Mouse (Mus musculus) spleen, postnatal 4 days (tissue): ENCODE measurements at regions not wholly inside any gene's neighbourhood (a gene's known extent, or its start where the extent isn't known, plus 50 kb on each side); places are given as distances from the start of the nearest gene placed in this dataset.

Source experiments
- DNase-seq, 2 experiments: peaks; one replicate each; pipeline ENCODE4 v3.0.0; 2022; ENCODE audit warnings: low spot score in 2 of 2

DNA sequence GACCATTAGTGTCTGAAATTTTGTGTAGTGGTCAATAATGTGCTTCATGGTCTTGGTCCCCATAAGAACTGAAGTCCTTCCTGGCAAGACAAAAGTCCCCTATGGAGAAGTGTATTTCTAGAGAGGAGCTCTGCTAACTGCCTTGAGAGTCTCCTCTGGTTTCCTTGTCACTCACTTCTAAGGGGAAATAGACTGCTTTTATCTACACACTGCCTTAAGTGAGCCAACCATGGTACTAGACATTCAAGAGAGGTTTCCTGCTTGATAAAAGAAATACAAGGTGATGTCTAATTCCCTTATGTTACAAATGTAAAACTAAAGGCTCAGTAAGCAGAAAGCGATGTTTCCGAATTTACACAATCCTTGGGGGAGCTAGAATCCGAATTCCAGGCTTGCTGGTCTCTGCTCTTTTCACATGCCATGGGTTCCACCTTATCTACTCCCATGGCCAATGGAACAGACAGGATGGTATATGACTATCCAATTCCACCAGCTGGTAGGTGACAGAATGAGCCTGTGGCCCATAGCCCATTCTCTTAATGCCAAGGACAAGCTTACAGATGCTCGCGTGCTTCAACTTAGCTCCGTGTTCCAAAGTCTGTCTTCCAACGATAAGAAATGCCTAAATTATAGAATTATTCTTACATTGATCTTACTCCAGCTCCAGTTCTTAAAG is 305.3 kb downstream of the Fam49a start:
- DNase-seq, result no peak

DNA sequence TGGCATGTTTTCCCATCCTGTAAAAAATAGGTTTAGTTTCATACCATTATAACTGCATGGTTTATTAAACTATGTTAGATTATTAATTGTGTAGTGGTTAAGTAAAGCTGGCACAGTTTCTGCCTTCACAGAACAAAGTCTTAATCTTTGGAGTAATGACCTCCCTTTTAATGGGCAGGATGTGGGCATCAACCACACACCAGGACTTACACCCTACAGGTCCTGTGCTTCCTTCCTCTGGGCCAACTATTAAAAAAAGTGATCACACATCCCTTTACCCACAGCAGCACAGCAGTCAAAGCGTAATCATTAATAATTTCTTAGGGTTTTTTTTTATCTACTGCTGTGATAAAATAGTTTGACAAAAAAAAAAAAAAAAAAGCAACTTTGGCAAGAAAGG is 300.3 kb downstream of the Fam49a start:
- DNase-seq, result no peak

DNA sequence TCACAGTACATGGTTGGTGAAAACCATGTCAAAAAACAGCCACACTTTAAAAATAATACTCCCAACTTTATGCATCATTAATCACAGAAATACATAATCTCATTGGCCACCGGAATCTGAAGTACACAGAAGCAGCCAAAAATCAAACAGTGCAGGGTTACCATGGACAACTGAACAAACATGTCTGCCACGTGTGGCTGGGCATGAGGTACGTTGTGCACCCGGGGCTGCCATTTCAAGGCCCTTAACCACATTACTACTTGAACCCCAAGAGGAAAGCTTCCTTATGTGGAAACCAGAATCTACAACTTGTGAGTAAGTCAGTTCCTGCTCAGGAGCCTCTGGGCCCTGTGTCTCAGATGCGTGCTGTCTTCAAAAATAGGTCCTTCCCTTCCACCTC is 289.9 kb downstream of the Fam49a start:
- DNase-seq, result no peak

DNA sequence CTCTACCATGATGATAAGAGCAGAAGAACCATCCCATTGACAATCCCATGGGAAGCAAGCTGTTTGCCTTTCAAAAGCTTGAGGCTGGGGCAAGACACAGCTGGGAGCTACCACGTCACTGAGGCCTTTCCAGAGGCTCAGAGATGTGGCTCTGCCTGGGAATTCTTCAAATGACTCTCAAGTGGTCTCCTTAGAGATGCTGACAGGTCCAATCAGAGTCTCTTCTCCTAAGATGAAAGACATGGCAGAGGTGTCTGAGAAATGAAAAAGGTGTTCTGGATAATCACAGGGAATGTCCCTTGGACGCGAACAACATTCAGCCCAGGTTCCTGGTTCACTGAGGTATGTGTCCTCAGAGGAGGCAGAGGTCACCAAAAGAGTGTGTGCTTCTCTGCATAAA is 287.7 kb downstream of the Fam49a start:
- no peak for DNase-seq

DNA sequence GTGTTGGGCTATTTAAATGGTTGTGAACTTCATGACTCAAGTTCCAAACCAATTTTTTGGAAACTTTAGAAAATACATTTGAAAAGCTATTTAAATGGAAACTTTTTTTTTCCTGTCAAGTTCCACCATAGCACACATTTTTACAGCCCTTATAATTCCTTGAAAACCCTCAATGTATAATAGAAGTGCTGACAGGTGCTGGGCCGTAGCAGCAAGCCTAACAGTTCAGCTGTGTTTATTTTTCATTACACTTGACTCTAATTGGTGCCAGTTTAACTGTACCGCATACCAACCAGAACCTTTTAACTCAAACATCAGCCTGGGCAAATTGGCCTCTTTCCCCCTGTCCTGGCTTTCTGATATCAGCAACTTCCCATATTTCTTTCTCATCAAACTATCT is 286.7 kb downstream of the Fam49a start:
- DNase-seq, result no peak

DNA sequence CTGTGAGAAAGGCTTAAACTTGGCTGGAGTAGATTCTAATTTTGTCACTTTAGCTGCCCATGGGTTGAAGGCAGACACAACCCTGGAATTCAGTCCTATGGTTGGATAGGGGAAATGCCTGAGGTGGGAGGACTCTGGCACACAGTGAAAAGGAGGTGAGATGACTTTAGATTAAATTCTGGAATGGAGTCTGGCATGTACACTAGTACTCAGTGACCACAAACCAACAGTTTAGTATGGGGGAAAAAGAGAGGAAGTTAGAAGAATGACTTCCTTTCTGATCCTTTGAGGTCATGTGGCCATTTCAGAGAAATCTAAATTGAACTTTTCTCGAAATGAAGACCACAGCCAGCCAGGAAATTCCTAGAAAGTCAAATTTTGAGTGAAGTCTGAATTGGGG is 285.5 kb downstream of the Fam49a start:
- DNase-seq, result no peak

DNA sequence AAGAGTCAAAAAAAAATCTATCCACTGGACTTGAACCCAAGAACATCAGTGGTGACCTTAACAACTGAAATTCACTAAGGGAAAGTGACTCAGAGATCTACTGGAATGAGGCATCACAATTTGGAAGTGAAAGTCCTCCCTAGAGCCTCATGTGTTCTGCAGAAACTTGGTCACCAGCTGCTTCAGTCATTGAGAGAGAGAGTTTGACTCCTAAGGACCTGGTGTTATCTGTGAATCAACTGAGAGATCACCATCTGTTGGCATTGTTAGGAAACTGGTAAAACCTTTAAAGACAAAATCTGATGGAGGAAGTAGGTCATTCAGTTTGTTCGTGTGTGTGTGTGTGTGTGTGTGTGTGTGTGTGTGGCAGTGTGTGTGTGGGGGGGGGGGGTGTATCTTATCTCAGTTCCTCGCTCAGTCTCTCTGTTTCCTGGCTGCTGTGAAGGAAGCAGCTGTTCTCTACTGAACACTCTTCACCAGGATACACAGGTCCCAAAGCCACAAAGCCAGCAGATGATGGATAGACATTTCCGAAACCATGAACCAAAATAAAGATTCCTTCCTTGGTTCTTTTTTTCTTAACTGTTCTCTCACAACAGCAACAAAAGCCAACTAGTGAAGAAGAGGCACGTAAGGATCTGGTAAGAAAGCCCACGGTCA is 284.6 kb downstream of the Fam49a start:
- DNase-seq, result no peak

DNA sequence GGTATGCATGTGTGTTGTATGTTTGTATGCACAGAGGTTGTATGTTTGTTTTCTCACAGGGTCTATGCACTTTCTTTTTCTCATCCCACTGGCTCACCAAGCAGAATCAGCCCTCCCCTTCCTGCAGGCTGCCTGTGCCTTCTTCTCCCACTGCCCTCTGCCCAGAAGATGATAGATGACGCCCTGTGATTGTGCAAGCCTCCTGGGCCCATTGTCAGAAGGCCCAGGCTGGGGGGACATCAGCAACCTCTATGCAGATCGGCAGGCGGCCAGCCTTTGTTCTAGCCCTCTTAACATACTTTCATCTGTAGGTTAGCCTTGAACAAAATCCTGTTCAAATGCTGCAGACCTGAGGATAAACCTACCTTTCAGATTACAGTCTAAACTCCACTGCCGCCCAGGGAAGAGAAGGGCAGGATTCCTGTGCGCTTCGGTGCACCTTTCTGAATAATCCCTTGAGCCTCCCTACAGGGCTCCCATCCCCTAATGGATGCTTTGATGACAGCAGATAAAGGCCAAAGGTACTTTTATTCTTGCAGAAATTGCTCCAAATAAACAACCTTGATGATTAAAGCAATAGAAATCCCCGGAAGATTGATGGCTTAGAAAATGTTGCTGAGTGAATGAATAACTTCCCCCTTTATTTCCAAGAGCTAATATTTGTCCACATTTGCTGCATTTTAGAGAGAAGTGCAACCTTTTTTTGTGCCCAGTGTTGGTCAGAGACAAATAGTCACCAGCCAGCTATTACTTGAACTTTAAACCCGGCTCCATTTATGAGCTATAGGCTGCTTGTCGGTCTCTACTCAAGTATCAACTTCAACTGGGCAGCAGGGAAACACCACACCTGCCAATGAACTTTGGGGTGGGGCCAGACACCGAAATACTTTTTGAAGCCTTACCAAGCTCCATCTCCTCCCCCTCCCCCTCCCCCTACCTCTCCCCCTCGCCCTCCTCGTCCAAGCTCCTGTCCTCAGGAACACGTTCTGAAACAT is 279.4 kb downstream of the Fam49a start:
- DNase-seq, result no peak

DNA sequence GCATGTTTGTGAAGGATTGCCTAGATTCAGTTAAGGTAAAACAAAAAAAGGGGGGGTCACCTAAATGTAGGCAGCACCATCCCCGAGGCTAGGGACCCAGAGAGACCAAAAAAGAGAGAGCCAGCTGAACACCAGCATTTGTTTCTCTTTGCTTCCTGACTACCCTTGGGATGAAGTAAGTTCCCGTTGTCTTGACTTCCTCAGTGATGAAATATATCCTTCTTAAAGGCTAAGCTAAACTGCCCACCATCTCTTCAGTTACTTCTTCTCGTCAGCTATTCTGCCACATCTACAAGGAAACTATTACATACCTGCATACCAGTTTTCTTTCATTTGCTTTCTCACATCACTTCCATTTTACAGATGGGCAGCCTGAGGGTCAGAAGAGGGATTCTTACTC is 277.4 kb downstream of the Fam49a start:
- no peak for DNase-seq

DNA sequence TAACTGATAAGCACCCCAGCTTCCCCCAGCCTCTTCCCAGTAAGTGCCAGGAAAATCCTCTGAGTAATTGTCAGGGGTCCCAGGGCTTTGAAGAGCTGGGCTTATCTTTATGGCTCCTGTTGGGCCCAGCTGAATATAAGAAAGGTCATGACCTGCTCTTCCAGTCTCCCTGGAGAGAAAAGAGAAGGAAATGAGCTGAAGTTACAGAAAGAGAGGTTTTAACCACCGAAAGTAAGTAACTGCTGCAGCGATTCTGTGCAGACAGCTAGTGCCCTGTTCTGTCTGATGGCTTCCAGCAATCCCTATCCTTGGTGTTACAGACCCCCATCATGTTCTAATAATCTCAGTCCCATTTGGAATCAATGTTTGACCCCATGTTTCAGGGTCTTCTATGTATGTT is 272.8 kb downstream of the Fam49a start:
- no peak for DNase-seq

DNA sequence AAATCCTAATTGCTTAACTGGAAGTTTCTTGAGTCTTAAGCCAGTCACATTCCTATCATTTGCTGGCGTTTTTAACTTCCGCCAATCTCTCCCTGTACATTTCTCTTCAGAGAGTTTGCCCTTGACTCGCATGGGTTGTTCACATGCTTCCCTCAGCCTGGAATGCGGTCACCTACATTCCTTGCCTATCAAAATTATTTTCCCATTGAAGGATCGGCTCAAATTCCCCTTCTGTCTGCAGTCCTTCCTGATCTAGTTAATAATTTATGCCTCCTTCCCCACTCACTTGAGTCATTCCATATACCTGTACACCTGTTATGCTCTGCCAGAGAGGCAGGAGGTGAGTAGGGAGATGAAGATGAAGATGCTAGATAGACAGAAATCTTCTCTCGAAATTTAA is 268.9 kb downstream of the Fam49a start:
- no peak for DNase-seq

DNA sequence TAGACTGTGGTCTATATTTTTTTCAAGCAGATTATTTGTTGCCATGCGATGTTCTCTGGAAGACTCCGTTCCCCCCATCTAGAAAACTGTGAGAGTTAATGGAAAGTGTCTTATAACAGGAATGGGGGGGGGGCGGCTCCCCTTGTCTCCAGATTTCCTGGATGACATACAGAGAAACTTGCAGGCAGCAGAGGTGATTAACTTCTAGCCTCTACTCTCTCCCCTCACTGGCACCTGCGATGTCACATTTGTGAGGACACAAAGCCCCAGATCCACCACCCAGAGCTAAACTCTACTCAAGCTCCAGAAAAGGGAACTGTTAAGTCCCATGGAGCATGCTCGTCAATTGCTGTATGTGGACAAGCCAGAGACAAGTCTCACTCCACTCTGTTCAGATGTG is 267.6 kb downstream of the Fam49a start:
- DNase-seq, result no peak

DNA sequence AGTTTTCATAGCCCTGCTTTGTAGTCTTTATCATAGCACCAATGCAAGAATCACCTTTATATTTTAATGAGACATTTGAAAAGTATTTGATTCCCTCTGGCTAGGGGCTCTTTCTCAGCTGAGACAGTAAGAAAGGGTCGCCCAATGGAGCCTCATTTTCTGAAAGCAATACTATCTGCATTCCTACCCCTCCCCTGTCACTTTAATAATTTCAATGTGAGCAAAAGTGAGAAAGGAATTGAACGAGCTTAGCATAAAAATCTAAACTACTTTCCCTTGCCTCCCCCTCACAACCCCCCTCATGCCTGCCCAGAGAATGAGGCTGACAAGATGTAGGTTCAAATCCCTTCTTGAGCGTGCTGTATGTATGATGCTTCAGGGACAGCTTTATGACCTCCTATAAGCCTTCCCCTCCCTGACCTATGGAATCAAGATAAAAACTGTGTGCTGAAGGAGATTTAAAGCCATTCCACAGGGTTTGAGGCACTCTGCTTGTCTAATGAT is 266.6 kb downstream of the Fam49a start:
- DNase-seq, result no peak

DNA sequence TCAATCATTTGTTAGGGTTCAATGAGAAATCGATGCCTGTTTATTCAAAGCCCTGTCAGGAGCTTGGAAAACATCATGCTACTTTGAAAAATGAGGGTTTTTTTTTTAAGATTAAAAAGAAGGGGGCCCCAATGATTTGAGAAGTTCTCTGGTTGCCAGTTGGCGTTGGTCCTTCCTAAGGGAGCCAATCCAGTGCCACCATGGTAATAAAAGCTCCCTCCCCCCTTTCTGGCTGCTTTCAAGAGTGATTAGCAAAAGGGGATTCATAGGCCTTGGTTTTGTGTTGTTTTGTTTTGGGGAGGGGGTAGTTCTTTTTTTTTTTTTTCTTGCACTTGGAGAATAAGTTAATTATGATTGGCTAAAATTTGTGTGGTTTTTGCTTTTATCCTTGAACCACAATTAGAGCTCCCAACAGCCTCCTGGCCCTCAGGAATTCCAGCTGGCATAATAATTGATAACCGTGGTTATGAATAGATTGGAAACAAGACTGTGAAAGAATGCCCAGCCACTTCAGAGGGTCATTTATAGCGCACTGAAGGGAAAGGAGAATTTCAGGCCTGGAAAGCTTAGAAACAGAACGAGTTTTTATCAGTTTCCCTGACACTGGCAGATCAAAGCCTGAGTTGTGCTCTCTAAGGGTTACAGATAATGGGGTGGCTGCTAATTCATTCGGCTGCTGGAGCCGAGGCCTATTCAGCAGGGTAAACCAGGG is 266.0 kb downstream of the Fam49a start:
- no peak for DNase-seq

DNA sequence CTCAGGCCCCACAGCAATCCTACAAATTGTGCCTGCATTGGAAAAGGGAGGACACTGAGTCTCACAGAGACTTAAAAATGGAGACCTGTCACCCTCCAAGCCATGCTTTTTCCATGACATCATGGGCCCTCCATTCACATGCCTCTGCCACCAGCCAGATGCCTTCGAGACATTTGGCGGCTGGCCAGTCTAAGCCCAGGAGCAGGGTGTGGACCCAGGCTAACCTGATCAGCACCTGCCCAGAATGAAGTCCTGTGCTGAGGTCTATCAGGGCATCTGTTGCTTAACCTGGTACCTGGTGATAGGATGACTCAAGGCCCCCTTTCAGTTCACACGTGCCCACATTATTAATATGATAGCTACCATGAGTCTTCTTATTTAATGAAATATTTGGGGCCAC is 265.4 kb downstream of the Fam49a start:
- no peak for DNase-seq

DNA sequence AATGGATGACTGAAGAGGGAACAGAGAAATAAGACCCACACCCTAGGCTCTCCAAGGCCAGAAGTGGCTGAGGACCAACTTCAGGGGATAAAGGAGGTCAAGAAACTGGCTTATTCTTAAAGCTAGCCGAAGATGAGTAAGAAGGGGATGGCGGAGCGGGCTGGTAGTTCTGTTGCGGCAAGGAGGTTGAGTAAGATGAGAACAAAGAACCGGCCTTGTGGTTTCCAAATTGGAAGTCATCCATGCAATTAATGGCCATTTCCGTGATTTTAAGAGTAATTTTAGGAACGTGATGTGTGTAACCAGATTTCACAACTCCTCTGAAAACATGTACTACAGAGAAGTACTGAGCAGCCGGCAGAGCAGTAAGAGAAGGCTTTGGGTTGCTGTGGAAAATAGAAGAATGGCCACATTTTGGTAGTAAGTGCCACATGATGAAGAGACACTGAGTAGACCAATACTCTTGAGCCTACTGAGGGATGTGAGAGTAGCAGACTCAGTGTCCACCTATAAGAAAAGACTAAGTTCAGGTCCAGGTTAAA is 258.4 kb downstream of the Fam49a start:
- no peak for DNase-seq

DNA sequence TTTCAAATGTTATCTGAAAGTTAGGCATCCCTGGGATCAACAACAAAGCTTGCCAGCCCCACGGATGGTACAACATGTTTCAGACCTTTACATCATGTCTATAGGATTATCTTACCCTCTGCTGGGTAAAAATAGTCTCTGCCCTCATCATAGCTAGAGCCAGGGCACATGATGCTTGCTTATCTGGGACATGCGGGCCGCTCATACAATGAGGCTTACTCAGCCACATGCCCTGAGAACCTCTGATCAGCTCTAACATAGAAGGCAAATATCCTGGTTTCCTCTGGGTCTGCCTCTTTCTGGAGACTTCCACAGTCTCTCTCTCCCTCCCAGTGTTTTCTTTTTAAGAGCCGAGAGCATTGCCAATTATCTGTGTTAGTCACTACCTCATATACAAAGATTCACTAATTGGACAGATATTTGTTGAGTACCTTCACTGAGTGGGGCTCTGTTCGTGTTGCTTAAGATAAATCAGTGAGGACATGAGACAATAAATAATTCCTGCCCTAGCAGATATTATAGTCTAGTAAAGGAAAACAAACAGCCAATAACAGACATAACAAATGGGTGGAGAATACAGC is 256.6 kb downstream of the Fam49a start:
- no peak for DNase-seq

DNA sequence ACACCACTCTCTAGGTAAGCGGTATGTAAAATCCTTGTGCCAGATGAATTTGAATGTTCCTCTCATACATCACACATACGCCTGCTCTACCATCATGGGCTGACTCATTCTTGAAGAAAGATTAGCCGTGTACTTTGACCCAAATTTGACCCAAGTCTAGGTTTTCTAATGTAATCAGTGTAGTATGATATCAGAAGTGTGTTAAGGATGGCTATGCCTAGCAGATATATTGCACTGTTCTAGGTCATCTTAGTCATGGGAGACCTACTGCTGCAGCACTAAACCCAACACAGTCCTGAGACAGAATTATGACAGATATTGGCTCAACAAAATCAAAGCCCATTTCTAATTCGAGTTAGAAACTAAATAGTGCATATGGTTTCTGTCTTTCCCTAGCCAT is 255.1 kb downstream of the Fam49a start:
- no peak for DNase-seq

DNA sequence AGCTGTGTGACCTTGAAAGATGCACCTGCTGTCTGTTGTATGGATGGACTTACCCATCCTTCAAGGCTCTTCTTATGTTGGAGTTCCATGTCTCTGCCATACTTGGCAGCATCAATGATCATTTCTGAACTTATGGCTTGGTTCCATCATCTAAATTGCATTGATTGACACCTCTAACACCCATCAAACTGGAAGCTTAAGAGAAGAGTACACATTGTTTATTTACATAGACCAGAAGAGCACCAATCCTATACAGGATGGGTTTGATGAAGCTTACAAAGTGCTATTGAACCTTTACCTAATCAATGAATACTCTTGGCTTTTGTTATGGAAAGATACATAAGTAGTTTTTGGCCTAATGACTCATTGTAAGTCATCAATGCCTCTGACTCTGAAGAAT is 248.8 kb downstream of the Fam49a start:
- DNase-seq, result no peak

DNA sequence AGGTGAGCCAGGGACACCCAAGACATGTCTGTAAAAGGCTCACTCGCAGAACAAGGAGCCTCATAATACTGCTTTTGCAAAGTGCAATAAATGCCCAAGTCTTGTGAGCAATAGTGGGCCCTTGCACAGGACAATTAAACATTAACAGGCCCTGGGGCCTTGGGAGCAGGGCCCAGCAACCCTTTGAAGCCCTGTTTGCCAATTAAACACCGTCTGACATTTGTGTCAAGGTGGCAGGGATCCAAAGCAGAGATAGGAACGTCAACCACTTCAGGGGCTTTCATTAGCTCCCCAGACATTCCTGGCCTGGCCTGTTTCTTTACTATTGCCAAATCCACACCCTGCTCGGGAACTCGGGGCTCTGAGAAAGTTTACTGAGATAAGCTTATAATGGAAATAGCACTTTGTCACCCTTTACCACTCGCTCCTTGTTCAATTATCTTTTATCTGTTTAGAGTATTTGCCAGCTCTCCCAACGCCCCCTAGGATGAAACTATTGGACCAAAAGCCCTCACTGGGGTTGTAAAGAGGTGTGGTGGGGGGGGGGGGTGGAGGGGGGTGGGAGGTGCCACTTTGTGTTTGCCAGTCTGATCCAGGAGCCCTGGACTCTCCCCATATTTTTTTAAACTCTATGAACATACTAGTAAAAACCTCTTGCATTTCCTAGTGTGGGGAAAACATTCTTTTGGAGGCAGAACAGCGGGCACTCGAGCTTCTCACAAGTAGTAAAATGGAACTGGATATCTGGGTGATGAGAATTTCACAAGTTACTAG is 247.4 kb downstream of the Fam49a start:
- DNase-seq, result no peak
